Mouse (Mus musculus) adrenal gland, adult 2 months (tissue): Measurements from ENCODE around the gene Ccl25. TPM values are rescaled to one million over a fixed set of nuclear protein-coding genes. Genes with fewer than 3 reads are reported as not detected.
"Not testable (repeated sequence)": the region's sequence is repeated elsewhere in the genome, so short reads cannot be mapped to it uniquely, and the experiment has no call there.

ENCODE experiments used
- DNase-seq: peaks from one replicate; pipeline ENCODE4 v3.0.0; 2021
- polyA plus RNA-seq: library from polyadenylated mRNA; depleted of rRNA; stranded (reverse); fragments of >200 nt; gene quantifications from 2 replicates; pipeline ENCODE4 v1.2.3, GENCODE M21; 2012
- total RNA-seq, 2 experiments: library from RNA; stranded (reverse); gene quantifications; 2 replicates each; pipeline ENCODE4 v1.2.3; 2021

Ccl25 gene
- total and polyA plus RNA-seq, 3 experiments = 1.6 to 18.6 (median 16.0) TPM

DNA sequence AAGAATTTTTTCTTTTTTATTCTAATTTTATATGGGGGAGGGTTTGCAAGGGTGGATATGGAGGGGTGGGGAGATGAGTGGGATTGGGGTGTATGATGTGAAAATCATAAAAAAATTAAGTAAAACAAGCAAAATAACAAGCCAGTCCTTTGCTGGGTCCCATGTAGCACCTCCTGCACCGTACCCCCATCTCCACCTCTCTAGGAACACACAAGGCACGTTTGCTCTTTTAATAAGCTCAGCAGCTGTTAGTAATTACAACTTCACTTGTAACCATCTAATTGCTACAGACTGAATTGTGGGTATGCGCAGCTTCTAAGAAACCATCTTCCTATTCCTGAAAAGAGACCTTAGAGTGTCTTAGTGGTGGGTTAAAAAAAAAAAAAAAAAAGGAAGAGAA lies 15.2 kb downstream of the Ccl25 start:
- no peak for DNase-seq

DNA sequence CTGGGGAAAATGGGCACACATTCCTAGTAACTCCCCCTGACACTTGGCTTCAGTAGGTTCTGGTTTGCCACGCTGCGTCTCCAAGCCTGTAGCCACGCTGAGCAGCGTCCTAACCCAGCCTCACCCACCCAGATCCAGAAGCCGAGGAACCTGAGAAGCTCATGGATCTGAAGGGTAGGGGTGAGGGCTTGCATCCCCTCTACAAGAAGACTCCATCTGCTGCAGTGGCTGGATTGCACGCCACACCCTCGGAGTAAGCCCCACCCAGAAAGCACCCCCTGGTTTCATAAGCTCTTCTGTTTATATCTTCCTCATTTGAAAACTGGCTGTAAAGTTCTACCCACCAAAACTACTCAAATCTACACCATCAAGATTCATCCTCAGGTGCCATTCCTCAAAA lies 22.7 kb downstream of the Ccl25 start:
- DNase-seq = no peak

- no peak for DNase-seq
These were observed 23.3 kb downstream of the Ccl25 start for GRCm38 (mm10) chr8:4348275-4348674.

- DNase-seq = no peak
These were observed 24.3 kb downstream of the Ccl25 start for GRCm38 (mm10) chr8:4349335-4349734.

GRCm38 (mm10) chr8:4350618-4351017 lies 25.6 kb downstream of the Ccl25 start:
- no peak for DNase-seq

DNA sequence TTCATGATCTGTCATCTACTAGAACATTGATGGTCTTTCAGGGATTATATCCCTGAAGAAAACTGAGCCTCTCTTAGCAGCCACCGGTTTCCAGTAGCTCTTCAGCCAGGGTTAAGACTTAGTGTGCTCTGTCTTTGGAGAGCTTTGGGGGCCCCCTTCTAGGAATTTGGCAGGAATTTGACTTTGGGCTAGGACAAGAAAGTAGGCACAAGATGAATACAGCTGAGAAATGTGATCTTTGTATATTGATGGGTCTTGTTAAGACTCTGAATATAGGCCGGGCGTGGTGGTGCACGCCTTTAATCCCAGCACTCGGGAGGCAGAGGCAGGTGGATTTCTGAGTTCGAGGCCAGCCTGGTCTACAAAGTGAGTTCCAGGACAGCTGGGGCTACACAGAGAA lies 27.6 kb downstream of the Ccl25 start:
- not testable (repeated sequence) for DNase-seq

GRCm38 (mm10) chr8:4353741-4354140 lies 28.7 kb downstream of the Ccl25 start:
- DNase-seq = no peak

DNA sequence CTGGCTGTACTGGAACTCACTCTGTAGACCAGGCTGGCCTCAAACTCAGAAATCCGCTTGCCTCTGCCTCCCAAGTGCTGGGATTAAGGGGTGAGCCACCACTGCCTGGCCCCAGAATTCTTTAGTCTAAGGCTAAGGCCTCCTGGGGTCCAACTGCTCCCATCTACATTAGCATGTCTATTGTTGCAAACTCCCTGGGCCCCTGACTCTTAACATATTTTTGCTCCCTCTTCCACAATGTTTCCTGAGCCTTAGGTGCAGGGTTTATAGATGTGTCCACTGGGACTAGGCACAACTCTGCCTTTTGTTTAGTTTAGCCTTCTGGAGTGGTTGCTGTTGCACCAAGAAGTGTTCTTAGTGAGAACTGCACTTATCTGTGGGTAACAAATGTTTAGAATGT lies 29.5 kb downstream of the Ccl25 start:
- DNase-seq = no peak

- no peak for DNase-seq
These were observed 30.4 kb downstream of the Ccl25 start for GRCm38 (mm10) chr8:4355455-4355854.

- DNase-seq = no peak
These were observed 34.4 kb downstream of the Ccl25 start for GRCm38 (mm10) chr8:4359362-4359761.

- DNase-seq = no peak
These were observed 35.9 kb downstream of the Ccl25 start for GRCm38 (mm10) chr8:4360922-4361321.

DNA sequence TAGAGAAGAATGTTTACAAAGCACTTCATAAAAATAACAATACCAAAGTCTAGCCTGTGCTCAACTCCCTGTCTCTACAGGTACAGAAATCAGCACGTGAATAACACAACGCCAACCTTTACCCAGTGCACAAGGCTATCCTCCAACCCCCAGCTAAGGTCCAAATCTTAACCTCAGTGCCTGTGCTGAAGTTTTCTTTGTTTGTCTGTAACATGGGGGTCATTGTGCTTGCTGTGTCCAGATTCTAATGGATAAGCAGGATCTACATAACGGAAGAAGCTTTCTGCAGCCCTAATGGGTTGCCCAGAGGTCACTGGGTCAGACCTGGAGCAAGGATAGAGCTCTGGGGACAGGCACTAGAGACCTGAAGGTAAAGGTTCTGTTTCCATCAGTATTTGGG lies 41.2 kb downstream of the Ccl25 start:
- no peak for DNase-seq

- peak; percentile 25 for DNase-seq
These were observed 42.8 kb downstream of the Ccl25 start for GRCm38 (mm10) chr8:4367808-4368207.

- no peak for DNase-seq
These were observed 43.5 kb downstream of the Ccl25 start for GRCm38 (mm10) chr8:4368470-4368869.

- peak; percentile 6 for DNase-seq
These were observed 45.1 kb downstream of the Ccl25 start for GRCm38 (mm10) chr8:4370078-4370477.

GRCm38 (mm10) chr8:4372657-4373056 lies 47.6 kb downstream of the Ccl25 start:
- no peak for DNase-seq

- DNase-seq = no peak
These were observed 76.4 kb downstream of the Ccl25 start for GRCm38 (mm10) chr8:4401442-4401841.

- peak; percentile 38 for DNase-seq
These were observed 79.2 kb downstream of the Ccl25 start for GRCm38 (mm10) chr8:4403960-4404879.

GRCm38 (mm10) chr8:4404880-4405261 lies 79.9 kb downstream of the Ccl25 start:
- peak; percentile 27 for DNase-seq

DNA sequence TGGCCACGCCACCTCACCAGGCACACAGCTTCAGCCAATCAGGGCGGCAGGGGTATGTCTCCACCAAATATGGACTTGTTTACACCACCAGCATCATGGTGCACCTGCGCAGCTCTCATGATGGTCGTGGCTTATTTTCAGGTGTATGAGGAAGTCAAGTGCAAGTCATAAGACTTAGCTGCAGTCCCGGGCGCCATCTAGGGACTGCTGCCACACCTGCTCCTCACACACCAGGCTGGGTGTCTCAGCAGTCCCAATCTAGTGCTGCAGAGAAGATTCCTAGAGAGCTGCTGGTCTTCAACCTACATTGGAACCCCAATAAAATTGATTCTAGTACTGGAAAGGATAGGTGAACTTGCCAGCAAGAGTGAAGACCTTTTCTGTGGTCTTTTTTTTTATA lies 83.4 kb downstream of the Ccl25 start:
- DNase-seq = not testable (repeated sequence)
